Mouse (Mus musculus): ENCODE data around the gene Grin2b. TPM values are rescaled to one million over a fixed set of nuclear protein-coding genes. Genes with fewer than 3 reads are reported as not detected.

Gene Grin2b
- total RNA-seq, 2 experiments from 2014 or later = under 0.01 to 0.03 TPM

- intact Hi-C loops (cut with DNase I) = no loop called here
- no peak for DNase-seq (ENCODE audit: low spot score)
Observed at GRCm38 (mm10) chr6:135914608-135915007, 258.7 kb downstream of the Grin2b start.

DNA sequence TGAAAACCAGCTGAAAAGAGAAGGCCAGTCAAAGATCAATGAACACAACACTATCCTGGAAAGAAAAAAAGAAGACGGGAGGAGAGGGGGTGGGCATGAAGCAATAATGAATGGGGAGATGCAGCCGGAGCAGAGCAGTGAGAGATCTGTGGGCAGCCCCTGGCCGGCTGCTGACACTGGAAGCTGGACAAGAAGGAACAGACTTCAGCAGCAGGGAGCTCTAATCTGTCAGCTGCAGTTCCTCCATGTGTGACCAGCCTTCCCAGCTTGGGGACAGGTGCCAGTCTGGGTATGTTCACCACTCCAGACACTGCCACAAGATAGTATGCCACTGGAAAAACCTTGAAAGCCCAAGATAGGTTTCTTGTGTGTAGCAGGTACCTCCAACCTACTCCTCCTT lies 261.2 kb downstream of the Grin2b start:
- no peak for DNase-seq (ENCODE audit: low spot score)
- intact Hi-C loops (cut with DNase I) = no loop called here

DNA sequence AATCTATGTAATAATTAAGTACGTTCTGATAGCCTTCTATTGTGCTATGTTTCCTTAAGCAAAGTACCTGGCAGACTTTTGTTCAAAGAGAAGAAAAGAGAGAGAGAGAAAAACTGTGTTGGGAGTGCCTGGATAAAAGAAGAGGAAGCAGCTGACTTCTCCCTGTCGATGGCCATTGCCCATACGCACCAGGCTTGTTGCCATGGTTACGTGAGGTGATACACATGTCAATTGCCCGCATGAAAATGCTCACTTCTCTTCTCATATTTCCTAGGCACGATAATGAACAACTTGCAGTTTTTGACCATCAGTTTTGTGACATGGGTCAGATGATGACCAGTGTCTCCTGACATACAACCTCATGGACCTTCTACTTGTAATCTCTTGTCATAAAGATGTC lies 262.2 kb downstream of the Grin2b start:
- intact Hi-C loops (cut with DNase I) = no loop called here

DNA sequence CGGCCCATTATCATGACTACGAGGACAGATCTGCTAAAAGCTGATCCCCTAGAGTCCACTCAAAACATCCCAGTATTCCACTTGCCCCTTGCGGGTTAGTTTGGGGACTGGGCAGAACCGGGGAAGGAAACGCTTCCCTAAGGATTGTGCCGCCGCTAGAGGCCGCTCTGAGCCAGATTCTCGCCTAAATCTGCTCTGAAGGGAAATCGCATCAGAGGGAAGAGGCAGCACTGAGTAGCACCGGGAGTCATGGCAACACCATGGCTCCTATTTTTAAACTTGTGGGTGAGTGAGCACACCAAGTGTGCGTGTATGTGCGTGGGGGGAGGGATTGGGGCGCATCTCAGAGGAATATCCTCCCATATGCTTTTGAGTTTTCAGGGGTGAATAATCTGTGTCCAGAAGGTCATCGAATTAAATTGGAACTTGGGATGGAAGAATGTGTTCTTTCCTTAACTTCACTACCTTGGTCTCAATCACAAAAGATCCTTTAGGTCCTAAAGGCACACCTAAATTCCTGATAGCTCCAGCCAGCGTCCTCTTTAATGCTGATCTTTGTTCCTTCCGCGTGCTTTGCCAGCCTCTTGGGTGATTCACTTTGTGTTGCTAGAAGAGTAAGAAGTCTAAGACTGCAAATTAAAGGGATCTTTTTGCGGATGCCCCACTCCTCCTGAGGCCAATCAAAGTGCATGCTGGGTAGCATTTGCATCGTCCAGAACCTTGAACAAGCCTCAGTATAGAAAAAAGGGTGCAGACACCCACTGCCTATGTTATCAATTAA lies 265.6 kb downstream of the Grin2b start:
- intact Hi-C loops (cut with DNase I) = loop anchor here (2.0 to 5.0 kb wide), 2 partner anchors 225 to 445 kb away; no protein-coding TSS in a partner anchor
- peak; percentile 29 for DNase-seq (ENCODE audit: low spot score)

More for the DNA sequence above, 262.2 kb downstream of the Grin2b start:
- no peak for DNase-seq (ENCODE audit: low spot score)

DNA sequence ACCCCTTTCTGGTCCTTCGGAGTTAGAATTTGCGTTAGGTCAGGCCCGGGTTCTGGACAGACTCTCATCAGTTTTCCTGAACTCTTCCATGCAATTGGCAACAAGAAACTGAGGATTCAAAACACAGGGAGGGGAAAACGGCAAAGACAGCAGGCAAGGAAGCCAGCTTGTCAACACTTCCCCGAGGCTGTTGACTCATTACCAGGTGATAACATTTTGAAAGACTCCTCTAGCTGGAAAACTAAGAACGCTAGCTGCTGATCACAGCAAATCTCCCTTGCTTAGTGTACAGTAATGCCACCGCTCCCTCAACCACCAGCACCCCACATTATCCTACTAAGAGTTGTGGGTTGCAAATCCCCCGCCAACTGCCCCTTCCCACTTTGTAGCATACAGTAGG lies 266.2 kb downstream of the Grin2b start:
- DNase-seq (ENCODE audit: low spot score) = no peak
- intact Hi-C loops (cut with DNase I) = loop anchor here (2.0 to 5.0 kb wide), 2 partner anchors 225 to 446 kb away; no protein-coding TSS in a partner anchor

DNA sequence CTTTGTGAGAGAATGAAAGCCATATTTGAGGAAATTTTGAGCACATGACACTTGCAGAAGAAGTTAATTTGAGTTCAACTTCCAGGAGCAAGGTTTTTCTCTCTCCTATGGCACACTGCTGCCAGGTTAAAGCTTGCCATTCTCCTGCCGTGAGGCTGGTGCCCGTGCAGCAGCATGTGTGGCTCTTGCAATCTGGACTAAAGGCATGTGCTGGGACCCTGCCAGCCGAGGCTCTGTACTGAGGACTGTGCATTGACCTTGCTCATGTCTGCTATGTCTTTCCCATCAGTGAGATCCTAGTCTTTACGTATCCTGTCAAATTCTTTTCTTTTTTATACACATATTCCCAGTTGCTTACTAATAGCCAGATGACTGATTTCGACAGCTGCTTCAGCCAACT lies 268.9 kb downstream of the Grin2b start:
- intact Hi-C loops (cut with DNase I) = no loop called here

DNA sequence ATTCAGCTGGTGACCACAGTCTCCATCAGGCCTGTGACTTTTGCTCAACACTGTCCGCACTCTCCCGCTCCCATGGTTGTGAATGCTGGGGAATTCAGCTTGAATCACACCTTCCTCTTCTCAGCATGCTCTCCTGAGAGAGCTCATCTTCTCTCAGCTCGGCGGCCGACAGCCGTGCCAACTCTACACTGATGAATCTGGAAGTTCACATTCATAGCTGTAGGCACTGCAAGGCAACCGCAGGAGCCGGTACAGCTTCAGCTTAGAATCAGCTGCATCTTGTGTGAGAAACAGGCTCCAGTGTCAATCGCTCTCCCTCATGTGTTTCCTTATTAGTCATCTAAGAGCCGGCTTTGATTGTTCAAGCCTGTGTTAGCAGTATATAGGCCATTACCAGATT lies 272.9 kb downstream of the Grin2b start:
- intact Hi-C loops (cut with DNase I) = no loop called here
- no peak for DNase-seq (ENCODE audit: low spot score)

More for the DNA sequence above, 268.9 kb downstream of the Grin2b start:
- DNase-seq (ENCODE audit: low spot score) = no peak

DNA sequence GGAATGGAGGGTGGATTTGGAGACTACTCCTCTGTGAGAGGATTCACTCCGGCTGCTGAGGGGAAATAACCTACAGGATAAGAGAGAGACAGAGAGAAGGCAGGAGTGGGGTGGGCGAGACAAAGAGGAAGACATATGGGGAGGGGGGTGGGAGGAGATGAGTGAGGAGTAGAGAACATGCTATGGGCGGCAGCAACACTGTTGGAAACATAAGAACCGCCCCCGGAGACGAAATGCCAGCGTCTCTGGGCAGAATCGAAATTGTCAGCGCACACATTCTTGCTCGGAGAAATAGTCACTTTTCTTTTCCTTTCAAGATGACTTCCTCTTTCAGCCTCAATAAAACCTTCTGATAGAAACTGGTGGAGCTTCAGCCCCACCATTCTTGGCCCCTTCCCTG lies 274.1 kb downstream of the Grin2b start:
- intact Hi-C loops (cut with DNase I) = no loop called here
- DNase-seq (ENCODE audit: low spot score) = no peak

- no peak for DNase-seq (ENCODE audit: low spot score)
- intact Hi-C loops (cut with DNase I) = no loop called here
Observed at GRCm38 (mm10) chr6:135894793-135895228, 278.5 kb downstream of the Grin2b start.

GRCm38 (mm10) chr6:135882611-135883010 lies 290.7 kb downstream of the Grin2b start:
- intact Hi-C loops (cut with DNase I) = no loop called here
- no peak for DNase-seq (ENCODE audit: low spot score)

DNA sequence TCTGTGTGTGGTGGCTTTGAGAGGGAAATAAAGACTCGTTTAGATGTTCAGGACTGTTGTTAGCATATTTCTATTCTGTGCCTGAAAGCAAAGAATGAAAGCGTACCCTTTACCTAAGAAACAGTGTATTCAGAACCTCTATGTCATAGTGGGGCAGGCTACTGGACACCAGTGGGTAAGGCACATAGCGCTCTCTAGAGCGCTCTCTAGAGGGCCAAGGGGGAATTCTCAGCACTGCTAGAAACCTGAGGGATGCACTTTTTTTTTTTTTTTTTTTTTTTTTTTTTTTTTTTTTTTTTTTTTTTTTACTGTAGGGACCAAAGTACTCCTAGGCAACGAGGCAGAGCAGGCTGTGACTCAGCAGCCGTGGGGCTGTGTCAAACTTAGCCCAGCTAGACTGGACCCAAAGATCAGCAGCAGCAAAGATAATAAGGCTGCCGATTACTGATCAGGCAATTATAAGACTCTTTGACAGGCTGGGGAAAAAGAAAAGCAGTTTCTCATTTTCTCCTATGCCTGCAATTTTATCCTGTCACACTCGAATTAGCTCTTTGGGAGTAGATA lies 297.1 kb downstream of the Grin2b start:
- no peak for DNase-seq (ENCODE audit: low spot score)
- intact Hi-C loops (cut with DNase I) = no loop called here

- intact Hi-C loops (cut with DNase I) = no loop called here
- DNase-seq (ENCODE audit: low spot score) = no peak
Observed at GRCm38 (mm10) chr6:135874626-135875025, 298.7 kb downstream of the Grin2b start.

DNA sequence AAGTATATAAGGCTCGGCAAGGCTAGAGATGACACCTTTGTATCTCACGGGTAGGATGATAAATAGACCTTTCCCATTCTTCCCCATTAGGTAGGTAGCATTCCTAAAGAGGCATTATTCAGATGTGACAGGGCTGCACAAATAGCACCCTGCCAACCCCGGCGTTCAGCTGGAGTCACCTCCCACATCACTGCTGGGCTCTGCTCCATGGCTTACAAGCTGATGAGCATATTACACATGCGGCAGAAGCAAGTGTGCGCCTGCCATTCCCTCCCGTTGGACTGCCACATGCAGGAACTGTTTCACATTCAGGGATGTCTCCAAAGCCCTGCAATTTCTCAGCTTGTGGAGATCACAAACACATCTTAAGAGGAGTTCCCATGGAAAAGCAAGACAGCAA lies 307.5 kb downstream of the Grin2b start:
- no peak for DNase-seq (ENCODE audit: low spot score)
- intact Hi-C loops (cut with DNase I) = no loop called here

DNA sequence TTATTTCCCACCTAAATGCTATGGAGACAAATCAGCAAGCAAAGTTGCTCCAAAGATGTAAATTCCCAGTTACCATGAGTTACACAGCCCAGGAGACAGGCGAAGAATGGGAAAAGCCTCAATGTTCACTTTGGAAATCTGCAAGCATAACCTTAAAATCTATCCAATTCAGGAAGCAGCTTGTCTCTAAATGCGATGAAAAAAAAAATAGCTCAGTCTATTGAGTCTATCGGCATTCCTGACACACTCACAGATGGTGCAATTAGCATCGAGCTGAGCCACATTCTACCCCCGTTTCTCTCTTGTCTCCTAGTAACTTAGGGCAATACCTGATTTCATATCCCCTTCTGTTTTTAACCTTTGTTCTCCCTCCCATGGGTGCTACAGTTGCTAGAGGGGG lies 309.3 kb downstream of the Grin2b start:
- DNase-seq (ENCODE audit: low spot score) = no peak
- intact Hi-C loops (cut with DNase I) = no loop called here

DNA sequence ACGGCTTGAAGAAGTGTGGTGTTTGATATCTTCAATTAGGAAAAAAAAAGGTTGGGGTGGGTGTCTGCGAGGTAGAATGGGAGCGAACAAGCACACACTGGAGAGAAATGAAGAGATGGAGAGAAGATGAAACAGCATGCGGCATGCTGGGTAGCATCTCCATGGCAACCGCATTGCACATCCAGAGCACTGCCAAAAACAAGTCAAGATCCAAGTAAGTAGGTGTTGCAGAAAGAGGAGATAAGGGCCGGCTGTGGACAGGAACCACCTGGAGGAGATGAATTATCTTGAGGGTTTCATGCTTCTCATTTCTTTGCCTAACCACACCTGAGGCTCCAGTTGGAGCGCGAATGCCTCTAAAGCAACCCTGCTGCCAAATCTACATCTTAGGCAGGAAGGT lies 313.8 kb downstream of the Grin2b start:
- intact Hi-C loops (cut with DNase I) = no loop called here
- no peak for DNase-seq (ENCODE audit: low spot score)

GRCm38 (mm10) chr6:135854173-135854591 lies 319.1 kb downstream of the Grin2b start:
- DNase-seq (ENCODE audit: low spot score) = no peak
- intact Hi-C loops (cut with DNase I) = no loop called here

DNA sequence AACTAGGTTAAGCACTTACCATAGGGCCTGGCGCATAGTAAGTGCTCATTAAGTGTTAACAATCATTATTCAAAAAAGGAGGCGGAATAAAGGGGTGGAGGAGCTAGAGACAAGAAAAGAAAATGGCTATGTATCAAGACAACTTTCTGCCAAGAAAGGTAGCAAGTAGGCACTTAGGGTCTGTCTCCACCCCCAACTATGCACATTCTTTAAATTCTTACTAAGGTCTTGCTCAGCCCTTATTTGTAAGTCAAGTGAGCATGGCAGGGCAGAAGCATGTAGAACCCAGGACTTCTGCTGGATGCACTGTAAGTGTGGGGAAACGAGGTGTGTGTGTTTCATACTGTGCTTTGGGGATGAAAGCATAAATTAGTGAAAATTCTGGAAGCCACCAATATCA lies 329.6 kb downstream of the Grin2b start:
- intact Hi-C loops (cut with DNase I) = no loop called here
- no peak for DNase-seq (ENCODE audit: low spot score)

DNA sequence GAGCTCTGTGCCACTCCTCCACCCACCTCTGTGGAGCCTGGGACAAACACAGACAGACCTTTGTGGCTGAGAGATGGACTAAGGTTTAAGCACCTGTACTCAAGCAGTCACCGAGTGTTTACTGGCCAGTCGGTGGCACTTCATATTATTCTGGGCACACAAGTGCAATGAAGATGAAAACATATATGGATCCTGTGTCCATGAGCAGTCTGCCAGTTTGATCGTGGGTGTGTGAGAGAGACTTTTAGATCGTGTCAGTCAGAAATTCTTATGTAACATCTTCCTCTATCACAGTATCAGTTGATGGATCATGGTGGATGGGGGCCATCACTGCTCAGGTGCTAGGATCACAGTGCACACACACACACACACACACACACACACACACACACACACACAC lies 337.0 kb downstream of the Grin2b start:
- intact Hi-C loops (cut with DNase I) = no loop called here
- no peak for DNase-seq (ENCODE audit: low spot score)

DNA sequence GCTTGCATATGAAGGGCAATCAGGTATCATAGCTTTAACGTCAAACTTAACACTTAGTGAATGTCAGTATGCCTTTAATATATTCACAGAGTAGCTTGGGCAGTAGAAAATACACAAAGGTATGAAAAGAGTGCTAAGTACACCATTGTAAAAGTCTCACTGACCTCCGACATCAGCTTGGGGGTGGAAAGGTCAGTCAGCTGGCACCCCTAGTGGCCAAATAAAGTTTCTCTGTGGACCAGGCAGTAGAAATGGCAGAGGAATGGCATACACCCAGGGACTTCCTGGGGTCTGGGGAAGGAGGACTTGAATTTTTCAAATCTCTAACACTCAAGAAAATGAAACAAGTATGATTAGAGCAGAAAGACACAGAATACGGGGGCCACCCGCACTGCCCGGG lies 339.8 kb downstream of the Grin2b start:
- intact Hi-C loops (cut with DNase I) = no loop called here
- DNase-seq (ENCODE audit: low spot score) = no peak

DNA sequence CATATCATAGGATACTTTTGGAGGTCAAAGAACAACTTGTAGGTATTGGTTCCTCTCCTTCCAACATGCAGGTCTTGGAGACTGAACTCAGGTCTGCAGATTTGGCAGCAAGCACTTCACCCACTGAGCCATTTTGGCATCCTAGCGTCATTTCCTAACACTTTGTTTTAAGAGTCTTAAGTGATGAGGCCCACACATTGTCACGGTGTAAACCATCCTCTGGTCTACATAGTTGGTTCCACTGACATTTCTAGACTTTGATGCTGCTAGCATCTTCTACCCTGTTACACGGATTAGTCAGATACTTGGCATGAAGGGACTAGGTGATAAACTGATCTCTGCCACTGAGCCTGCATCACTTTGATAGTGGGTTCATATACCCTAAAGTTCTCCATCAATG lies 341.3 kb downstream of the Grin2b start:
- intact Hi-C loops (cut with DNase I) = no loop called here
- no peak for DNase-seq (ENCODE audit: low spot score)

DNA sequence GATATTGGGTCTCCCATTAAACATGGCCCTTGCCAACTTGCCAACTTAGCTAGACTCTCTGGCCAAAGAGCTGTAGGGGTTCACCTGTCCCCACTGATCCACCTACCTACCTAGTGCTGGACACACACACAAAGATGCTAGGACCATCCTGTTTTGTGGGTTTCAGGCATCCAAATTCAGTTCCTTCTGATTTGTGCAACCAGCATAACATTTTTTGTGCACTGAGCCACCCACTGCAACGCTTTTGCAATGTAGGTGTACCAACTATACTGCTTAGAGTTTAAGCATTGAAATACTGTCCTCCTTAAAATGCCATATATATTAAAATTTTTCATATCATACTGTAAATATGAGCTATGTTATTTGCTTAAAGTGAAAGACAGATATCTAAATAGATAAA lies 342.3 kb downstream of the Grin2b start:
- no peak for DNase-seq (ENCODE audit: low spot score)
- intact Hi-C loops (cut with DNase I) = no loop called here

GRCm38 (mm10) chr6:135829458-135829857 lies 343.9 kb downstream of the Grin2b start:
- DNase-seq (ENCODE audit: low spot score) = no peak
- intact Hi-C loops (cut with DNase I) = loop anchor here (10.0 kb wide), 1 partner anchor 305 kb away; no protein-coding TSS in a partner anchor
